ENCODE assay signal across 26 mouse cellular contexts in the genomic region with DNA sequence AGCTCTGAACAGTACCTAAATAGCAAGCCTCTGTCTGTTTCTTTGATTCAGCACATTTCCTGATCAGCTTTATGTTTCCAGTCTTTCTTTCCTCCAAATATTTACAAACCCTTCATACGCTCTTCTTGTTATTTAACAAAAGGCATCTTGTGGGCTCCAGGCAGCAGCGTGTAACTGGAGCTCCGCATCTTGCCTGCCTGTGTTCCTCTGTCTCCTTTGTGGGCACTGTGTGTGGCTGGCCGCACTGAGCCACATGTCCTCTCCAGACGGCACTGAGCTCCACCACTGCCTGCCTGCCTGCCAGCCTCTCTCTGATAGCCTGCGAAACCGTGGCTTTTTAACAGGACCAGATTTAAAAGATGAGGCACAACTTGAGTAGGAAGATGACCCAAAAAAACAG.
DNase-seq lines count a peak whose midpoint lies in the region; ATAC-seq and TF ChIP-seq lines count a peak whose summit lies in the region.
"Had no signal": no experiment of that assay in that cellular context is flagged by ENCODE, and none has a peak within 500 bp of the region (broad histone marks: within the 10 kb centered on the region; RNA-seq: fewer than 3 reads in every experiment).

No protein-coding gene starts in this region.

- H3K36me3 ChIP-seq in embryonic facial prominence, embryonic 12.5 days = no peaks in the 10 kb centered on the region
- no peaks in the 10 kb centered on the region for H3K36me3 ChIP-seq in embryonic facial prominence, embryonic 10.5 days (replicated peaks)
- H3K36me3 ChIP-seq in heart, adult 2 months (ENCODE audit: control insufficient read depth, insufficient read depth, low read length) = no peaks in the 10 kb centered on the region
- H3K36me3 ChIP-seq in midbrain, embryonic 10.5 days = no peaks in the 10 kb centered on the region
- no peaks in the 10 kb centered on the region for H3K36me3 ChIP-seq in midbrain, embryonic 14.5 days (ENCODE audit: control insufficient read depth, insufficient read depth, low read length)
- H3K36me3 ChIP-seq in forebrain, postnatal 0 days (ENCODE audit: insufficient read depth) = no peaks in the 10 kb centered on the region
- H3K36me3 ChIP-seq: heart, embryonic 10.5 days; heart, embryonic 15.5 days; hindbrain, embryonic 12.5 days; limb, embryonic 13.5 days; midbrain, embryonic 13.5 days had no signal

- intact Hi-C loops in heart, adult 2 months (cut with DNase I) = no loop called here

- H3K4me1 ChIP-seq in embryonic facial prominence, embryonic 12.5 days = no peaks in the 10 kb centered on the region
- H3K4me1 ChIP-seq in embryonic facial prominence, embryonic 10.5 days = peaks cover 13% of the 10 kb centered on the region; the same call in 1 of the 2 replicates
- no peaks in the 10 kb centered on the region for H3K4me1 ChIP-seq in heart, adult 2 months (ENCODE audit: control insufficient read depth, insufficient read depth, low read length)
- peaks cover 4% of the 10 kb centered on the region; the same call in 1 of the 2 replicates for H3K4me1 ChIP-seq in midbrain, embryonic 10.5 days
- H3K4me1 ChIP-seq in midbrain, embryonic 14.5 days (ENCODE audit: control insufficient read depth, insufficient read depth, low read length) = no peaks in the 10 kb centered on the region
- H3K4me1 ChIP-seq in forebrain, postnatal 0 days (ENCODE audit: insufficient read depth) = no peaks in the 10 kb centered on the region
- H3K4me1 ChIP-seq: heart, embryonic 10.5 days; heart, embryonic 15.5 days; limb, embryonic 13.5 days; midbrain, embryonic 13.5 days had no signal

- ATAC-seq in embryonic facial prominence, embryonic 12.5 days (ENCODE audit: insufficient number of reproducible peaks, insufficient read depth, low FRiP score, low TSS enrichment) = peak; percentile 70; the same call in 1 of the 2 replicates
- no peak for ATAC-seq in midbrain, embryonic 14.5 days (ENCODE audit: low FRiP score, low TSS enrichment)
- ATAC-seq in forebrain, postnatal 0 days = peak; percentile 59
- ATAC-seq: intestine, embryonic 16.5 days; midbrain, embryonic 13.5 days had no signal

- no peak for TF ChIP-seq EP300 in heart, adult 2 months (IDR thresholded peaks at IDR 0.05; ENCODE audit: insufficient read depth, low read depth, low read length)

- no peaks in the 10 kb centered on the region for H3K27me3 ChIP-seq in embryonic facial prominence, embryonic 12.5 days
- H3K27me3 ChIP-seq in embryonic facial prominence, embryonic 10.5 days (replicated peaks; ENCODE audit: low read depth, poor library complexity, severe bottlenecking) = no peaks in the 10 kb centered on the region
- H3K27me3 ChIP-seq in heart, adult 2 months (ENCODE audit: control insufficient read depth, insufficient read depth, low read length) = no peaks in the 10 kb centered on the region
- H3K27me3 ChIP-seq in midbrain, embryonic 10.5 days (ENCODE audit: low read depth, poor library complexity, severe bottlenecking) = no peaks in the 10 kb centered on the region
- H3K27me3 ChIP-seq in midbrain, embryonic 14.5 days (ENCODE audit: control insufficient read depth, insufficient read depth, low read length) = no peaks in the 10 kb centered on the region
- no peaks in the 10 kb centered on the region for H3K27me3 ChIP-seq in forebrain, postnatal 0 days (ENCODE audit: insufficient read depth, low read length)
- H3K27me3 ChIP-seq: CH12.LX; heart, embryonic 15.5 days; hindbrain, embryonic 12.5 days; limb, embryonic 13.5 days; midbrain, embryonic 13.5 days had no signal

- TF ChIP-seq CTCF in heart, adult 2 months (IDR thresholded peaks at IDR 0.05) = no peak
- TF ChIP-seq CTCF in forebrain, postnatal 0 days (IDR thresholded peaks at IDR 0.05; ENCODE audit: low read depth) = no peak

- no peak overlapping the region for H3K4me2 ChIP-seq in embryonic facial prominence, embryonic 12.5 days (replicated peaks)
- H3K4me2 ChIP-seq in midbrain, embryonic 14.5 days (ENCODE audit: low read length) = no peak overlapping the region
- H3K4me2 ChIP-seq in forebrain, postnatal 0 days (ENCODE audit: low read depth) = no peak overlapping the region
- H3K4me2 ChIP-seq: heart, embryonic 15.5 days; hindbrain, embryonic 12.5 days; limb, embryonic 13.5 days; liver, embryonic 11.5 days; midbrain, embryonic 13.5 days had no signal

- no peak overlapping the region for H3K9ac ChIP-seq in embryonic facial prominence, embryonic 12.5 days
- no peak overlapping the region for H3K9ac ChIP-seq in heart, adult 2 months (ENCODE audit: low read depth, low read length)
- no peak overlapping the region for H3K9ac ChIP-seq in midbrain, embryonic 14.5 days (replicated peaks; ENCODE audit: low read length)
- H3K9ac ChIP-seq in forebrain, postnatal 0 days = no peak overlapping the region
- H3K9ac ChIP-seq: heart, embryonic 15.5 days; hindbrain, embryonic 12.5 days; limb, embryonic 13.5 days; midbrain, embryonic 13.5 days had no signal

- TF ChIP-seq POLR2A in heart, adult 2 months (IDR thresholded peaks at IDR 0.05; ENCODE audit: insufficient read depth, low read depth, low read length) = no peak

- no peaks in the 10 kb centered on the region for H3K9me3 ChIP-seq in embryonic facial prominence, embryonic 12.5 days
- H3K9me3 ChIP-seq in embryonic facial prominence, embryonic 10.5 days = no peaks in the 10 kb centered on the region
- no peaks in the 10 kb centered on the region for H3K9me3 ChIP-seq in midbrain, embryonic 10.5 days (replicated peaks)
- no peaks in the 10 kb centered on the region for H3K9me3 ChIP-seq in midbrain, embryonic 14.5 days (ENCODE audit: control insufficient read depth, low read length)
- H3K9me3 ChIP-seq in forebrain, postnatal 0 days (ENCODE audit: low read length) = no peaks in the 10 kb centered on the region
- H3K9me3 ChIP-seq: heart, embryonic 10.5 days; heart, embryonic 15.5 days; hindbrain, embryonic 12.5 days; limb, embryonic 13.5 days; midbrain, embryonic 13.5 days had no signal

- 36% methylated on average over 7 of the region's 7 CpGs for WGBS in embryonic facial prominence, embryonic 12.5 days
- WGBS in embryonic facial prominence, embryonic 10.5 days = 43% methylated on average over 7 of the region's 7 CpGs
- WGBS in heart, adult 2 months = 77% methylated on average over 7 of the region's 7 CpGs
- WGBS in midbrain, embryonic 10.5 days = 60% methylated on average over 7 of the region's 7 CpGs
- 43% methylated on average over 7 of the region's 7 CpGs for WGBS in midbrain, embryonic 14.5 days
- WGBS in forebrain, postnatal 0 days = 28% methylated on average over 7 of the region's 7 CpGs

- no peaks in the 10 kb centered on the region for H3K79me2 ChIP-seq in heart, adult 2 months (replicated peaks; ENCODE audit: control insufficient read depth, insufficient read depth, low read length)

- DNase-seq in embryonic facial prominence, embryonic 10.5 days (ENCODE audit: low spot score) = no peak
- peak; percentile 52 for DNase-seq in heart, adult 11 months
- no peak for DNase-seq in heart, adult 2 months
- no peak for DNase-seq in midbrain, embryonic 10.5 days (ENCODE audit: low spot score)
- no peak for DNase-seq in midbrain, embryonic 14.5 days
- DNase-seq in forebrain, postnatal 0 days = no peak
- no peak for DNase-seq in thymus, postnatal 36 days
- DNase-seq: adrenal gland, adult 8-10 months; cerebellum, adult 8-10 months; cerebellum, postnatal 25 days; gastrocnemius, postnatal 10 days; kidney, adult 8-10 months; kidney, postnatal 4 days; right cerebral cortex, adult 18-20 months; spleen, adult 18-20 months; thymus, postnatal 25 days had no signal

- no peak overlapping the region for H3K27ac ChIP-seq in embryonic facial prominence, embryonic 12.5 days
- H3K27ac ChIP-seq in embryonic facial prominence, embryonic 10.5 days (replicated peaks) = no peak overlapping the region
- H3K27ac ChIP-seq in heart, adult 2 months = no peak overlapping the region
- H3K27ac ChIP-seq in midbrain, embryonic 10.5 days (replicated peaks) = 0 out of 2 replicates have a peak overlapping the region, but pooled peaks have one; percentile 33
- no peak overlapping the region for H3K27ac ChIP-seq in midbrain, embryonic 14.5 days (replicated peaks; ENCODE audit: low read depth, low read length)
- H3K27ac ChIP-seq in forebrain, postnatal 0 days (ENCODE audit: low read depth, low read length) = no peak overlapping the region
- H3K27ac ChIP-seq: heart, embryonic 10.5 days; heart, embryonic 15.5 days; hindbrain, embryonic 12.5 days; kidney, postnatal 0 days; limb, embryonic 13.5 days; midbrain, embryonic 13.5 days had no signal

- no peak overlapping the region for H3K4me3 ChIP-seq in embryonic facial prominence, embryonic 12.5 days
- H3K4me3 ChIP-seq in embryonic facial prominence, embryonic 10.5 days = no peak overlapping the region
- H3K4me3 ChIP-seq in heart, adult 2 months = no peak overlapping the region
- no peak overlapping the region for H3K4me3 ChIP-seq in midbrain, embryonic 10.5 days
- no peak overlapping the region for H3K4me3 ChIP-seq in midbrain, embryonic 14.5 days (replicated peaks; ENCODE audit: low read depth, low read length)
- H3K4me3 ChIP-seq in forebrain, postnatal 0 days (ENCODE audit: low read depth, low read length) = no peak overlapping the region
- H3K4me3 ChIP-seq: heart, embryonic 10.5 days; heart, embryonic 15.5 days; hindbrain, embryonic 12.5 days; limb, embryonic 13.5 days; midbrain, embryonic 13.5 days had no signal
